Mouse (Mus musculus) G1E (cell line): ENCODE measurements at regions not wholly inside any gene's neighbourhood (a gene's known extent, or its start where the extent isn't known, plus 50 kb on each side); places are given as distances from the start of the nearest gene placed in this dataset.

Experiments
- ATAC-seq: 2 replicates; pipeline ENCODE4 v1.8.0; 2016; ENCODE audit warnings: mild to moderate bottlenecking; ENCODE audit not compliant: insufficient number of reproducible peaks, poor library complexity, low FRiP score, severe bottlenecking; ENCODE audit errors: extremely low read depth
- DNase-seq: peaks from one replicate; pipeline ENCODE4 v3.0.0; 2012; ENCODE audit warnings: low spot score
- H3K27me3 ChIP-seq: 2 replicates; pipeline ENCODE4 v1.6.1; 2012; ENCODE audit warnings: mild to moderate bottlenecking, low read length, inconsistent platforms; ENCODE audit not compliant: insufficient read depth
- H3K36me3 ChIP-seq: replicated peaks from 2 replicates; pipeline ENCODE3; 2012; ENCODE audit warnings: mild to moderate bottlenecking, inconsistent platforms
- H3K4me1 ChIP-seq: 2 replicates; pipeline ENCODE4 v1.6.1; 2012; ENCODE audit warnings: low read depth, low read length, inconsistent platforms, mixed read lengths; ENCODE audit not compliant: insufficient read depth
- H3K4me3 ChIP-seq: 2 replicates; pipeline ENCODE4 v1.5.1; 2012; ENCODE audit warnings: low read depth, mild to moderate bottlenecking, inconsistent platforms, low read length, moderate library complexity, mixed read lengths
- H3K9me3 ChIP-seq: replicated peaks from 2 replicates; pipeline ENCODE4 v1.6.1; 2012; ENCODE audit warnings: inconsistent platforms
- CTCF ChIP-seq: IDR thresholded peaks from 2 replicates; pipeline ENCODE4 v1.5.1; 2012; ENCODE audit warnings: low read depth, low read length, inconsistent platforms, mixed read lengths
- GATA1 ChIP-seq: IDR thresholded peaks from 2 replicates; pipeline ENCODE4 v1.6.1; 2012; ENCODE audit warnings: borderline replicate concordance, low read length, inconsistent platforms, mixed read lengths
- GATA2 ChIP-seq: IDR thresholded peaks from 2 replicates; pipeline ENCODE4 v1.6.1; 2012; ENCODE audit warnings: low read depth, low read length, inconsistent platforms, borderline replicate concordance
- POLR2AphosphoS5 ChIP-seq: IDR thresholded peaks from 2 replicates; pipeline ENCODE4 v1.6.1; 2012; ENCODE audit warnings: low read depth, low read length, inconsistent platforms; ENCODE audit not compliant: insufficient replicate concordance
- TAL1 ChIP-seq: conservative IDR thresholded peaks from 2 replicates; pipeline ENCODE4 v1.6.1; 2012; ENCODE audit warnings: low read depth, low read length, inconsistent platforms, mixed read lengths

DNA sequence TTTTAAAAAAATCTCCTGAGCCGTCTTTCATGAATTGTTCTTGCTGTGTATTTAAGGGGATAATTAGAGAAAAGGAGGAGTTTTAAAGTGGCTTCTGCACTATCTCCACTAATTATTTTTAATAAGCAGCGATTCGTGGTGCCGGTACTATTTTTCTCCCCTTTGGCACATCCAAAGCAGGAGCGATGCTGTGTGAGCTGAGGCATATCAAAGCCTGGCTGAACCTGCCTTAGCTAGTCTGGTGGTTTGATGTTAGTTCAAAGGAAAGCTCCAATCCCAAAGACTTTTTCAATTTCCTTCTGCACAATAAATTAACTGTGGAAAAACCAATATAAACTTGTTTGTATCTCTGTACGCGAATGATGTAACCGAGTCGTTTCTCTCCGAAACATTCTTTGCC, 79.3 kb upstream of the Tmpo start:
- Histone ChIP-seq H3K9me3 (no peaks in the 10 kb centered on the region), H3K4me1 (no peaks in the 10 kb centered on the region), H3K4me3 (no peak overlapping the region), H3K27me3 (no peaks in the 10 kb centered on the region), H3K36me3 (no peaks in the 10 kb centered on the region)
- no peak for DNase-seq
- ATAC-seq, result no peak
- no peak for TF ChIP-seq GATA2
- TF ChIP-seq CTCF, result no peak

DNA sequence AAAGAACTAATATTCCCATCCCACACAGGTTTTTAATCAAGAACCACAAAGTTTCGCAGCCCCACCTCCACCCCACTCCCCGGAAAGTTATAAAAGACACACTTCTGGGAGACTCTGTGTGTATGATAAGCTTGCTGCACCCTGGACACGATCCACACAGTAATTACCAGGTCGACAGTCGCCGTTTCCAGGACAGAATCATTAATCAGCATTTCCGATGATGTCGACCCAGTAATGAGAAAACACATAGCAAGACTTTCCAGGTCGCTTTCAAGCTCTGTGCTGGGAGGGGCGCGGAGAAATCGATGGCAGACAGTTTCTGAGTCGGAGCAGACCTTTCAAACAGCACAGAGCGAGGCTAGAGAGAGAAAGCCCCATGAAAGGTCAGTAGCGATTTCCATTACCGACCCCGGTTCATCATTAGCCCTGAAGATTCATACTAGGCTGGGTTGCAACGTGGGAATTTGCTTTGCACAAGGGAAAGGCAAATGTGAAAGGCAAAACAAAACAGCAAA, 68.6 kb upstream of the Tmpo start:
- no peaks in the 10 kb centered on the region for H3K36me3 ChIP-seq
- no peak overlapping the region for H3K4me3 ChIP-seq
- no peaks in the 10 kb centered on the region for H3K27me3 ChIP-seq
- ATAC-seq (no peak), DNase-seq (no peak)
- no peak for TF ChIP-seq CTCF
- no peaks in the 10 kb centered on the region for H3K4me1 ChIP-seq
- H3K9me3 ChIP-seq, result no peaks in the 10 kb centered on the region

DNA sequence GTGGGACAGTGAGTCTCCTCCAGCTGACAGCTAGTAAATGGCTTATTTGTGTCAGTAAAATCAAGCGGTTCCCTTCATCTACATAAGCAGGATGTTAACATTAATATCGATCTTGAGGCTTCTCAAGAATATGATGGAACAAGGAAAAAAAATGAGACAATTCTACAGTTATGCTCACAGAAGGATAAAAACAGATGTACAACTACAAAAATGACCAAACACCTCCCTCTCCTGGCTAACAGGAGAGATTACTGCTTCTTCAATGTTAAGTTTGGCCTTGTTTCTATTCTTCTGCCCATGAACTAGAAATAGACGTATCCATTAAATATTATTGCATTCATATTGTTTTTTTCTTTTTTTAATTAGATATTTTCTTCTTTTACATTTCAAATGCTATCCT, 63.2 kb upstream of the Tmpo start:
- ATAC-seq, result no peak
- Histone ChIP-seq H3K9me3 (no peaks in the 10 kb centered on the region), H3K4me1 (no peaks in the 10 kb centered on the region), H3K27me3 (no peaks in the 10 kb centered on the region), H3K36me3 (no peaks in the 10 kb centered on the region), H3K4me3 (no peak overlapping the region)
- TF ChIP-seq CTCF, result no peak
- no peak for TF ChIP-seq GATA1
- no peak for TF ChIP-seq POLR2AphosphoS5
- TF ChIP-seq GATA2, result no peak
- no peak for TF ChIP-seq TAL1
- DNase-seq, result no peak

DNA sequence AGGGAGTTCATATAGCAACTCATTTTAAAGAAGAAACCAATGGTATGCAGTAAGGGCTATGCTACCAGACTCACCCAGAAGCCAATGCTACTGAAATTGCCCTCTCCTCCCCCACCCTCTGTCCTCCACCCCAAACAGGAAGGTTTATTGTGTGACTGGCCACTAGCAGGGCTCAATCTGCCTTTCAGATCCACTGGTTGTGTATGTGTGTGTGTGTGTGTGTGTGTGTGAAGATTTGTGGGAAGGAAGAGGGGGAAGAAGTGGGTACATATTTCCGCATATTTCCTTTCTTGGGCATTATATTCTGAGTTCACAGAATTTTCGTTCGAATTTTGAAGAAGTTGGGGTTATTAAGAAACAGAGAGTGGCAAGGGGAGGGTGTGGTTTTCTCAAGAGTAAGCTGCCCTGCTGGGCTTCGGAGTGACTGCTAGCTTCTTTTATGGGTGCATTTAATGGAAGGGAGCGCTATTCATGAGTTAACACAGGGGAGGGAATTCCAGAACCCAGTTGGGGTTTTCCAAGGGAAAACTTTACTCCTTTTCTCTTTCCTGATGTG, 61.5 kb upstream of the Tmpo start:
- Histone ChIP-seq H3K4me1 (no peaks in the 10 kb centered on the region), H3K4me3 (no peak overlapping the region), H3K36me3 (no peaks in the 10 kb centered on the region), H3K9me3 (no peaks in the 10 kb centered on the region), H3K27me3 (no peaks in the 10 kb centered on the region)
- TF ChIP-seq CTCF (no peak), GATA1 (no peak), TAL1 (no peak), POLR2AphosphoS5 (no peak), GATA2 (no peak)
- ATAC-seq (no peak), DNase-seq (no peak)

DNA sequence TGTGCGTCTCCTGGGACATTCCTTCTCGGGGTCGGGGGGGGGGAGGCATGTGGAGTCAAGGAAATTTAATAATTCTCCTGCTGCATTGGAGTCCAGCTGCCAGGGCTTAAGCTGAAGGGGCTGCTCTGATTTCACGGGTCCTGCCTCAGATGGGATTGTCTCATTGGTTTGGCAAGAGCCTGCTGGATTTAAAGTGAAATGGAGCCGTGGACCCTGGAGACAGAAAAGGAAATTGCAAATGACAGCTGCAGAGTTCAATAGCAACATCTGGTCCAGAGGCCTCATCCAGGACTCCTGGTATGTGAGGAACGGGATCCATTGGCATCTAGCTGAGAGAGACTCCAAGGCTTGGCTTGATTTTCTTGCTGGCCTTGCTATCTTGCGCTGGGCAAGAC, 60.5 kb upstream of the Tmpo start:
- TF ChIP-seq POLR2AphosphoS5, result no peak
- no peak for TF ChIP-seq TAL1
- TF ChIP-seq GATA2, result no peak
- no peak for TF ChIP-seq CTCF
- no peak for TF ChIP-seq GATA1
- H3K36me3 ChIP-seq, result no peaks in the 10 kb centered on the region
- ATAC-seq (no peak), DNase-seq (no peak)
- no peaks in the 10 kb centered on the region for H3K9me3 ChIP-seq
- no peak overlapping the region for H3K4me3 ChIP-seq
- no peaks in the 10 kb centered on the region for H3K4me1 ChIP-seq
- H3K27me3 ChIP-seq, result no peaks in the 10 kb centered on the region

DNA sequence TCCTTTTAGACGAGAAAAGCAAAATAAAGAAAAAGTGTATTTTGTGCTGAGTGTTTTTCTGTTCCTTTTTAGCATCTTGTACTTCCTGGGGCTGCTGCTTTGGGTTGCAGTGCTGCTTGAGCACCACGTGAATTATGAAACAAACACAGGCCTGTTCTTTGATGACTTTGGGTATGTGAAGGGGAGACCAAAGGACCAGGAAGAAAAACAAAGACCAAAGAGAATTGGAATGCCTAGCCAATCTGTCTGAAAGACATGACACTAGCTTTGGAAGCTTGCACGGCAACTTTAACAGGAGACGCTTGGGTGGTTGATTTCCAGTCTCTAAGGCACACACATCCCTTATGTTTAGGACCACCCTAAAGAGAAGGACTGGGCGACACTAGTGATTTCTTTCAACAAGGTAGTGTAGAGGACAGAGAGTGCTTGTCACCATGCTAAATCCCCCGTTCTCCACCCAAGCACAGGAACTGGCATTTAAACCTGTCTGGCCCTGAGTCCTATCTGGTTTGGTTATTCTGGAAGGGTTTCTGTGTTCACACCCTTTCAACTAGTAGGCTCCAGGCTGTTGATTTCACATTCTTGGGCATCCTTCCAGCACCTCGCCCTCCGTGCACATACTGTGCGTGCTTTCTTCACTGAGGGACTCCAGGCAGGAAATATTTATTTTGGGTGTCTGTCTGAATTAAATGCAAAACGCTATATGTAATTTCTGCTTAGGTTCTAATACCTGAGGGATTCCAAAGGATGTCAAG, 59.9 kb upstream of the Tmpo start:
- H3K9me3 ChIP-seq, result no peaks in the 10 kb centered on the region
- H3K36me3 ChIP-seq, result no peaks in the 10 kb centered on the region
- DNase-seq, result no peak
- ATAC-seq, result no peak
- H3K27me3 ChIP-seq, result no peaks in the 10 kb centered on the region
- H3K4me3 ChIP-seq, result no peak overlapping the region
- no peaks in the 10 kb centered on the region for H3K4me1 ChIP-seq
- TF ChIP-seq GATA2 (no peak), TAL1 (no peak), POLR2AphosphoS5 (no peak), GATA1 (no peak), CTCF (no peak)
